Mouse (Mus musculus): ENCODE measurements around the gene Cyth1. TPM values are rescaled to one million over a fixed set of nuclear protein-coding genes. Genes with fewer than 3 reads are reported as not detected.
A peak's percentile ranks its signal among the peaks of the same experiment; 100 is the strongest.

Cyth1 gene
- total and polyA plus RNA-seq, 3 experiments, result 30.7 to 56.0 (median 54.1) TPM

GRCm38 (mm10) chr11:118234500-118234899 is 13.9 kb downstream of the Cyth1 start:
- peak in 1 of 2 experiments; percentile 71 for DNase-seq
- Histone ChIP-seq H3K27me3 (ENCODE audit: control insufficient read depth, insufficient read depth, low read length) (no peaks in the 10 kb centered on the region), H3K4me3 (peak overlapping the region; percentile 6; the same call in 1 of the 2 replicates), H3K27ac (peak overlapping the region; percentile 91), H3K79me2 (replicated peaks; ENCODE audit: control insufficient read depth, insufficient read depth, low read length) (peaks cover 16% of the 10 kb centered on the region), H3K9ac (ENCODE audit: low read depth, low read length) (peak overlapping the region; percentile 34; the same call in 1 of the 2 replicates), H3K4me1 (ENCODE audit: control insufficient read depth, insufficient read depth, low read length) (peaks cover 52% of the 10 kb centered on the region), H3K36me3 (ENCODE audit: control insufficient read depth, insufficient read depth, low read length) (peaks cover 31% of the 10 kb centered on the region)
- no peak for TF ChIP-seq CTCF (IDR thresholded peaks at IDR 0.05)
- peak; percentile 64 for TF ChIP-seq POLR2A (IDR thresholded peaks at IDR 0.05; ENCODE audit: insufficient read depth, low read depth, low read length)
- peak; percentile 99 for TF ChIP-seq EP300 (IDR thresholded peaks at IDR 0.05; ENCODE audit: insufficient read depth, low read depth, low read length)
- intact Hi-C loops (cut with DNase I), result loop anchor here (2.0 kb wide), 1 partner anchor 14 kb away; the partner anchor contains the start of gene Cyth1
- 27% methylated on average over 6 of the region's 6 CpGs for WGBS

- intact Hi-C loops (cut with DNase I), result loop anchor here (2.0 kb wide), 1 partner anchor 15 kb away; the partner anchor contains the start of gene Cyth1
- DNase-seq, result no peak
- H3K79me2 ChIP-seq (replicated peaks; ENCODE audit: control insufficient read depth, insufficient read depth, low read length), result peaks cover 14% of the 10 kb centered on the region
- WGBS, result 24% methylated on average over 3 of the region's 3 CpGs
- peaks cover 47% of the 10 kb centered on the region for H3K4me1 ChIP-seq (ENCODE audit: control insufficient read depth, insufficient read depth, low read length)
- peak overlapping the region; percentile 91 for H3K27ac ChIP-seq
- no peak overlapping the region for H3K9ac ChIP-seq (ENCODE audit: low read depth, low read length)
- H3K36me3 ChIP-seq (ENCODE audit: control insufficient read depth, insufficient read depth, low read length), result peaks cover 33% of the 10 kb centered on the region
- no peak overlapping the region for H3K4me3 ChIP-seq
- TF ChIP-seq EP300 (IDR thresholded peaks at IDR 0.05; ENCODE audit: insufficient read depth, low read depth, low read length) (no peak), CTCF (IDR thresholded peaks at IDR 0.05) (no peak), POLR2A (IDR thresholded peaks at IDR 0.05; ENCODE audit: insufficient read depth, low read depth, low read length) (no peak)
- H3K27me3 ChIP-seq (ENCODE audit: control insufficient read depth, insufficient read depth, low read length), result no peaks in the 10 kb centered on the region
Measured at GRCm38 (mm10) chr11:118233924-118234323, 14.5 kb downstream of the Cyth1 start.

DNA sequence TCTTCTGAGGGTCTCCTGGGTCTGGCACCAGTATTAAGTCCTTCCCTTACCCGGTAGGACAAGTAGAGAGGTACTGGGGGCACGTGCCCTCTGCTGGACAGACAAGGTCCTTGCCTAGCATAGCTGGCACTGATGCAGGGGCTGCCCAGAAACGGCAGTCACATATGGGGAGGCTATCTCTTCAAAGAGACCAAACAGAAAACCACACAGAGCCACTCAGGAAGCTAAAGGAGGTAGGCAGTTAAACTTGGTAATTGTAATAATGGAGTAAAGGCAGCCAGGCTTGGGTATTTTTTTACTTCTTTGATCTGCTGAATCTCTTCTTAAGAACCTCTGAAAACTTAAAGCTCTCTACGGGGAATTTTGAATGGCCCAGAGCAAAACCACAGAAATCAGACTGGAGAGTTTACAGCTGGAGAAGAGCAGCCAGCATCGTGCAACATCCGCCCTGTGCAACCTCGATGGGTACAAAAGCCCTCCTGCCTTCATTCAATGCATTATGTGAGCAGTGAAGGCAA is 16.0 kb downstream of the Cyth1 start:
- Histone ChIP-seq H3K4me3 (no peak overlapping the region), H3K4me1 (ENCODE audit: control insufficient read depth, insufficient read depth, low read length) (peaks cover 51% of the 10 kb centered on the region), H3K79me2 (replicated peaks; ENCODE audit: control insufficient read depth, insufficient read depth, low read length) (peaks cover 13% of the 10 kb centered on the region), H3K27ac (peak overlapping the region; percentile 91), H3K27me3 (ENCODE audit: control insufficient read depth, insufficient read depth, low read length) (no peaks in the 10 kb centered on the region), H3K9ac (ENCODE audit: low read depth, low read length) (peak overlapping the region; percentile 45), H3K36me3 (ENCODE audit: control insufficient read depth, insufficient read depth, low read length) (peaks cover 34% of the 10 kb centered on the region)
- DNase-seq, result peak in 1 of 2 experiments; percentile 72
- 28% methylated on average over 7 of the region's 7 CpGs for WGBS
- intact Hi-C loops (cut with DNase I), result no loop called here
- peak; percentile 81 for TF ChIP-seq CTCF (IDR thresholded peaks at IDR 0.05)
- TF ChIP-seq POLR2A (IDR thresholded peaks at IDR 0.05; ENCODE audit: insufficient read depth, low read depth, low read length), result no peak

DNA sequence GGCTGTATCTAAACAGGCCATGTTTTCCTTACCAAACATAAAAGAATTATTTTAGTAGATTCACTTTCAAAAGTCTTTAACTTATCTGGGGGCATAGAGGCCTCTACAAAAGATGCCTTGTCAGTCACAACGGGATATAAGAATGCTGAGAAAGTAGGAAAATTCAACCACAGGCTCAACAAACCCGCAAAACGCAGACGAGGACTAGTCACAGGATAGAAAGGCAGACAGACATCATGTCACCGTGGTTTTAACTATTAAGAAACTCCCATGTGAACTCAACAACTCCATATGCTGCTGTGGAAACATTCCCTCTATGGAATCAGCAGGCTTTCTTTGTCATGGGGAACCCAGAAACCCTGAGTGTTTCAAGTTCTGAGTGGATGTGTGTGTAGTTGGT is 18.5 kb downstream of the Cyth1 start:
- peaks cover 53% of the 10 kb centered on the region for H3K4me1 ChIP-seq (ENCODE audit: control insufficient read depth, insufficient read depth, low read length)
- peak overlapping the region; percentile 21; the same call in 1 of the 2 replicates for H3K27ac ChIP-seq
- peaks cover 20% of the 10 kb centered on the region for H3K79me2 ChIP-seq (replicated peaks; ENCODE audit: control insufficient read depth, insufficient read depth, low read length)
- no peaks in the 10 kb centered on the region for H3K27me3 ChIP-seq (ENCODE audit: control insufficient read depth, insufficient read depth, low read length)
- DNase-seq, result no peak
- intact Hi-C loops (cut with DNase I), result no loop called here
- H3K4me3 ChIP-seq, result no peak overlapping the region
- no peak for TF ChIP-seq EP300 (IDR thresholded peaks at IDR 0.05; ENCODE audit: insufficient read depth, low read depth, low read length)
- TF ChIP-seq CTCF (IDR thresholded peaks at IDR 0.05), result no peak
- no peak for TF ChIP-seq POLR2A (IDR thresholded peaks at IDR 0.05; ENCODE audit: insufficient read depth, low read depth, low read length)
- WGBS, result 79% methylated on average over 5 of the region's 5 CpGs
- no peak overlapping the region for H3K9ac ChIP-seq (ENCODE audit: low read depth, low read length)
- peaks cover 38% of the 10 kb centered on the region for H3K36me3 ChIP-seq (ENCODE audit: control insufficient read depth, insufficient read depth, low read length)

DNA sequence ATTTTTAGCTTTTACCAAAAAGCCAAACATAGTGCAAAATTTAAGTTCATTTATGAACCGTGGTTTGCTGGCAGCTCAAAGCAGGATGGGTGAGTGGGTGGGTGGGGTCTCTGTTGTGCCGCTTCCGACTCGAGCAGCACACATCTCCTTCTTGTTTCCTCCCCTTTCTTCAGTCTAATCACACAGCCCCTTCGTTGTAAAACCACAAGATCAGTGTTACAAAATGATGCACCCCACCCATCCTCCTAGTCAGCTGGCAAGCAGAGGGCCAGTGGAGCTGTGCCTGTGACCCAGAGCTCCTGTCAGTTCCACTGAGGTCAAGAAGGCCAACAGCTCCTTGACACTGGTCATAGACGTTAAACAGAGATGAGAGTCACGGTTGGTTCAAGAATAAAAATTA is 20.7 kb downstream of the Cyth1 start:
- Histone ChIP-seq H3K9ac (ENCODE audit: low read depth, low read length) (no peak overlapping the region), H3K27ac (peak overlapping the region; percentile 50)
- 29% methylated on average over 7 of the region's 7 CpGs for WGBS

GRCm38 (mm10) chr11:118226850-118227249 is 21.5 kb downstream of the Cyth1 start:
- peak overlapping the region; percentile 14; the same call in 1 of the 2 replicates for H3K9ac ChIP-seq (ENCODE audit: low read depth, low read length)
- intact Hi-C loops (cut with DNase I), result no loop called here
- WGBS, result 84% methylated on average over 7 of the region's 7 CpGs
- no peak overlapping the region for H3K4me3 ChIP-seq
- H3K4me1 ChIP-seq (ENCODE audit: control insufficient read depth, insufficient read depth, low read length), result peaks cover 50% of the 10 kb centered on the region
- TF ChIP-seq POLR2A (IDR thresholded peaks at IDR 0.05; ENCODE audit: insufficient read depth, low read depth, low read length) (no peak), CTCF (IDR thresholded peaks at IDR 0.05) (no peak), EP300 (IDR thresholded peaks at IDR 0.05; ENCODE audit: insufficient read depth, low read depth, low read length) (no peak)
- peak overlapping the region; percentile 15; the same call in 1 of the 2 replicates for H3K27ac ChIP-seq
- H3K79me2 ChIP-seq (replicated peaks; ENCODE audit: control insufficient read depth, insufficient read depth, low read length), result peaks cover 14% of the 10 kb centered on the region
- DNase-seq, result no peak
- peaks cover 25% of the 10 kb centered on the region for H3K36me3 ChIP-seq (ENCODE audit: control insufficient read depth, insufficient read depth, low read length)
- no peaks in the 10 kb centered on the region for H3K27me3 ChIP-seq (ENCODE audit: control insufficient read depth, insufficient read depth, low read length)

More for the DNA sequence above, 20.7 kb downstream of the Cyth1 start:
- Histone ChIP-seq H3K4me1 (ENCODE audit: control insufficient read depth, insufficient read depth, low read length) (peaks cover 51% of the 10 kb centered on the region), H3K27me3 (ENCODE audit: control insufficient read depth, insufficient read depth, low read length) (no peaks in the 10 kb centered on the region), H3K4me3 (no peak overlapping the region), H3K79me2 (replicated peaks; ENCODE audit: control insufficient read depth, insufficient read depth, low read length) (peaks cover 15% of the 10 kb centered on the region), H3K36me3 (ENCODE audit: control insufficient read depth, insufficient read depth, low read length) (peaks cover 31% of the 10 kb centered on the region)
- intact Hi-C loops (cut with DNase I), result no loop called here
- DNase-seq, result peak in 1 of 2 experiments; percentile 56
- no peak for TF ChIP-seq EP300 (IDR thresholded peaks at IDR 0.05; ENCODE audit: insufficient read depth, low read depth, low read length)
- no peak for TF ChIP-seq POLR2A (IDR thresholded peaks at IDR 0.05; ENCODE audit: insufficient read depth, low read depth, low read length)
- TF ChIP-seq CTCF (IDR thresholded peaks at IDR 0.05), result no peak
